In the genomic region with DNA sequence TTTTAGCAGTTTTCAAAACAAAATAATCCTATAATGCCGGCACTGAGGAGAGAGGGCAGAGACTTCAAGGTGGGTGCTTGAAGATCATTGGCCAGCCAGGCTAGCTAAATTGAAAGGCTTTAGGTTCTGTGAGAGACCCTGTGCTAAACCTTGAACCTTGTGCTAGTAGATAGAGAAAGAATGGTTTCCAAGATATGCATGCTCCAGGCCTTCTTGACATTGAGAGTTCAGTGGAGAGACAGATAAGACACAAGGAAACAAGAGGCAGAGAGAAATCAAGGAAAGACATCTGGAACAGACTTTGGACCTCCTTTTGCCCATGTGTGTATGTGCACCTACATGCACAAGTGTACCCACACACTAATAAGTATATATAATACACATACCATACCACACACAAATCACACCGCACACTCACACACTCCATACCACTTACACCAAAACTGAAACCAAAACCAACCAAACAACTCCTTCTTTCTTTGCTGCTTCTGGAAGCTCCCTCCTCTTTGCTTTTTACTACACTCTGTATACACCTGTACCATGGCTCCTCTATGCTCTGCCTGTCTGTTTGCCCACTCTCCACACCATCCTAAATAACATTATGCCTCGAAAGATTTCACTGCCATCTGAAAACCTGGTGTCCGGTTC, we compare ENCODE assay signal across 14 mouse cellular contexts. TPM values are rescaled to one million over a fixed set of nuclear protein-coding genes. Genes with fewer than 3 reads are reported as not detected.
A peak's percentile ranks its signal among the peaks of the same experiment; 100 is the strongest.
DNase-seq lines count a peak whose midpoint lies in the region; ATAC-seq lines count a peak whose summit lies in the region.
"Had no signal": no experiment of that assay in that cellular context is flagged by ENCODE, and none has a peak within 500 bp of the region (broad histone marks: within the 10 kb centered on the region; RNA-seq: fewer than 3 reads in every experiment).

No protein-coding gene starts in this region.

- H3K27me3 ChIP-seq in heart, embryonic 12.5 days (replicated peaks) = no peaks in the 10 kb centered on the region
- no peaks in the 10 kb centered on the region for H3K27me3 ChIP-seq in liver, embryonic 13.5 days
- no peaks in the 10 kb centered on the region for H3K27me3 ChIP-seq in stomach, embryonic 14.5 days (ENCODE audit: control insufficient read depth, insufficient read depth, low read length)
- H3K27me3 ChIP-seq: forebrain, embryonic 13.5 days; midbrain, embryonic 13.5 days; neural tube, embryonic 15.5 days had no signal

- no peaks in the 10 kb centered on the region for H3K36me3 ChIP-seq in heart, embryonic 12.5 days
- H3K36me3 ChIP-seq in liver, embryonic 13.5 days = no peaks in the 10 kb centered on the region
- no peaks in the 10 kb centered on the region for H3K36me3 ChIP-seq in stomach, embryonic 14.5 days (ENCODE audit: control insufficient read depth, insufficient read depth, low read length)
- H3K36me3 ChIP-seq: midbrain, embryonic 13.5 days; neural tube, embryonic 15.5 days had no signal

- no peak overlapping the region for H3K4me3 ChIP-seq in heart, embryonic 12.5 days
- peak overlapping the region; percentile 39 for H3K4me3 ChIP-seq in liver, embryonic 13.5 days (replicated peaks)
- no peak overlapping the region for H3K4me3 ChIP-seq in stomach, embryonic 14.5 days (ENCODE audit: low read depth, low read length)
- H3K4me3 ChIP-seq: forebrain, embryonic 13.5 days; midbrain, embryonic 13.5 days; neural tube, embryonic 15.5 days had no signal

- no peak for DNase-seq in heart, adult 9 months (ENCODE audit: low spot score in 2 of 2)
- peak; percentile 67 for DNase-seq in liver, embryonic 13.5 days
- DNase-seq in retina, postnatal 1 day = no peak
- DNase-seq in right cerebral cortex, postnatal 4 days = no peak
- DNase-seq in spleen, adult 12 weeks (ENCODE audit: low spot score) = no peak
- DNase-seq: kidney, postnatal 10 days; lung, adult 2 months had no signal

- H3K27ac ChIP-seq in heart, embryonic 12.5 days (ENCODE audit: poor library complexity, severe bottlenecking) = no peak overlapping the region
- peak overlapping the region; percentile 99 for H3K27ac ChIP-seq in liver, embryonic 13.5 days
- no peak overlapping the region for H3K27ac ChIP-seq in stomach, embryonic 14.5 days (ENCODE audit: low read length)
- H3K27ac ChIP-seq: forebrain, embryonic 13.5 days; hindbrain, embryonic 14.5 days; midbrain, embryonic 13.5 days; neural tube, embryonic 15.5 days had no signal

- ATAC-seq in heart, embryonic 12.5 days (ENCODE audit: insufficient number of reproducible peaks, low FRiP score) = peak; percentile 66
- peak; percentile 52 for ATAC-seq in common myeloid progenitor, adult 5-6 weeks (replicated peaks; ENCODE audit: low read depth, poor library complexity, severe bottlenecking)
- ATAC-seq in liver, embryonic 13.5 days (ENCODE audit: low read depth) = peak; percentile 89
- ATAC-seq in stomach, embryonic 14.5 days (ENCODE audit: insufficient number of reproducible peaks, insufficient read depth, low FRiP score, low read depth) = peak; percentile 35; the same call in 1 of the 2 replicates
- ATAC-seq: forebrain, embryonic 13.5 days; midbrain, embryonic 13.5 days had no signal

- no peak overlapping the region for H3K4me2 ChIP-seq in heart, embryonic 12.5 days
- peak overlapping the region; percentile 77 for H3K4me2 ChIP-seq in liver, embryonic 13.5 days
- no peak overlapping the region for H3K4me2 ChIP-seq in stomach, embryonic 14.5 days (replicated peaks; ENCODE audit: low read depth, low read length)
- H3K4me2 ChIP-seq: forebrain, embryonic 13.5 days; hindbrain, embryonic 14.5 days; midbrain, embryonic 13.5 days; neural tube, embryonic 15.5 days had no signal

- H3K9ac ChIP-seq in heart, embryonic 12.5 days = no peak overlapping the region
- H3K9ac ChIP-seq in liver, embryonic 13.5 days = peak overlapping the region; percentile 73
- H3K9ac ChIP-seq in stomach, embryonic 14.5 days (replicated peaks; ENCODE audit: low read depth, low read length) = no peak overlapping the region
- H3K9ac ChIP-seq: forebrain, embryonic 13.5 days; hindbrain, embryonic 14.5 days; midbrain, embryonic 13.5 days; neural tube, embryonic 15.5 days had no signal

- peaks cover 12% of the 10 kb centered on the region for H3K4me1 ChIP-seq in heart, embryonic 12.5 days (replicated peaks)
- peaks cover 89% of the 10 kb centered on the region for H3K4me1 ChIP-seq in liver, embryonic 13.5 days (replicated peaks)
- H3K4me1 ChIP-seq in stomach, embryonic 14.5 days (ENCODE audit: control insufficient read depth, insufficient read depth, low read length) = 0 out of 2 replicates have a peak, but pooled peaks cover 4% of the 10 kb centered on the region

- WGBS in heart, embryonic 12.5 days = 80% methylated on average over 4 of the region's 4 CpGs
- 44% methylated on average over 4 of the region's 4 CpGs for WGBS in liver, embryonic 13.5 days (ENCODE audit: insufficient replicate concordance)
- 86% methylated on average over 4 of the region's 4 CpGs for WGBS in stomach, embryonic 14.5 days

- no peaks in the 10 kb centered on the region for H3K9me3 ChIP-seq in heart, embryonic 12.5 days (replicated peaks)
- no peaks in the 10 kb centered on the region for H3K9me3 ChIP-seq in liver, embryonic 13.5 days (replicated peaks)
- H3K9me3 ChIP-seq in stomach, embryonic 14.5 days (ENCODE audit: control insufficient read depth, low read depth, low read length) = no peaks in the 10 kb centered on the region
- H3K9me3 ChIP-seq: forebrain, embryonic 13.5 days; midbrain, embryonic 13.5 days; neural tube, embryonic 15.5 days had no signal

RNA-seq across cellular contexts. Expression of gene Hipk2, which starts 24.6 kb away (rescaled TPM):
- 12.5 and 15.2 TPM in 2 replicates for polyA plus RNA-seq in heart, embryonic 12.5 days (2016; fragmentation: Nextera tagmentation; extraction: Ambion mirVana)
- total RNA-seq in common myeloid progenitor, adult 5-6 weeks (2017) = 10.3 and 16.4 TPM in 2 replicates
- 20.1 and 20.4 TPM in 2 replicates for polyA plus RNA-seq in liver, embryonic 13.5 days (2015; fragmentation: Nextera tagmentation; extraction: Ambion mirVana)
- 31.8 and 34.3 TPM in 2 replicates for polyA plus RNA-seq in stomach, embryonic 14.5 days (2014; fragmentation: Nextera tagmentation; extraction: Ambion mirVana)

RNA-seq across cellular contexts. Expression of gene Tbxas1, which starts 25.4 kb away (rescaled TPM):
- 3.4 and 4.0 TPM in 2 replicates for polyA plus RNA-seq in heart, embryonic 12.5 days (2016; fragmentation: Nextera tagmentation; extraction: Ambion mirVana)
- total RNA-seq in common myeloid progenitor, adult 5-6 weeks (2017) = 23.1 and 33.0 TPM in 2 replicates
- polyA plus RNA-seq in liver, embryonic 13.5 days (2015; fragmentation: Nextera tagmentation; extraction: Ambion mirVana) = 11.4 and 12.2 TPM in 2 replicates
- polyA plus RNA-seq in stomach, embryonic 14.5 days (2014; fragmentation: Nextera tagmentation; extraction: Ambion mirVana) = 2.1 and 3.3 TPM in 2 replicates

Comparison
In these comparisons a context has a peak if more than half of its experiments do, and no peak if none do; other contexts are left out.
1. ATAC-seq: peak in every context shown above with its lines; median percentile 89 in liver, embryonic 13.5 days; 66 in heart, embryonic 12.5 days; 52 in common myeloid progenitor, adult 5-6 weeks; 35 in stomach, embryonic 14.5 days.